Mouse (Mus musculus) small intestine, adult 2 months (tissue): ENCODE measurements around the gene Apobec3.

Source experiments
- CTCF ChIP-seq: fragments of 200-500 bp; IDR thresholded peaks from 2 replicates; pipeline ENCODE4 v1.5.1; 2012; ENCODE audit warnings: low read depth, mild to moderate bottlenecking, control low read depth, inconsistent platforms, low read length, moderate library complexity, mixed read lengths; ENCODE audit not compliant: insufficient replicate concordance, insufficient read length; ENCODE audit errors: extremely low read depth
- POLR2A ChIP-seq: fragments of 200-500 bp; IDR thresholded peaks from 2 replicates; pipeline ENCODE4 v1.6.1; 2012; ENCODE audit warnings: low read depth, mild to moderate bottlenecking, control low read depth, inconsistent platforms, low read length, moderate library complexity

DNA sequence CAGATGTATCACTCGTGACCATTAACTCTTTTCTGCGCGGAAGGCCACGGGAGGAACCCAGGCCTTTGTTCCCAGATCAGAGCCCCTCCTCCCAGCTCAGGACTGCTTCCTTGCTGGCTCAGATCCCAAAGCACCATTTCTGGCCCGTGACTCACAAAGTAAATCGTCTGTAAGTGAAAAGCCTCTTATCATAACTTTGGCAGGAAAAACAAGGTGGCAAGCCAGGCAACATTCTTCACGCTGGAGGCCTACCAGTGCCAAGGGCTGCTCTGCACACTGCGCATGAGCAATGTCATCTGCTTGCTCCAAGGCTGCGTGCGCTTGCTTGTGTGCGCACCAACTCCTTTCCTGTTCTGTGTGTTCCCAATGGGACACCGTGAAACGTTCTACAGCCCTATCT is 12.1 kb upstream of the Apobec3 start:
- TF ChIP-seq POLR2A: no peak
- TF ChIP-seq CTCF: no peak
